Mouse (Mus musculus) megakaryocyte, embryonic 14.5 days (primary cell): ENCODE measurements around the gene Rhou.

Experiments used
- FLI1 ChIP-seq: IDR thresholded peaks from 2 replicates; pipeline ENCODE4 v1.6.1; 2012; ENCODE audit warnings: low read length, inconsistent platforms, mixed read lengths
- GATA1 ChIP-seq: IDR thresholded peaks from 3 replicates; pipeline ENCODE4 v1.6.1; 2012; ENCODE audit warnings: mixed read lengths, low read length, inconsistent platforms, borderline replicate concordance

- TF ChIP-seq GATA1 (no peak), FLI1 (no peak)
Measured at GRCm38 (mm10) chr8:123633801-123634200, 19.9 kb upstream of the Rhou start.
